Mouse (Mus musculus): ENCODE results near the gene Arhgef28. TPM values are rescaled to one million over a fixed set of nuclear protein-coding genes. Genes with fewer than 3 reads are reported as not detected.

The Arhgef28 gene
- total and polyA plus RNA-seq, 3 experiments: 0.11 TPM; not detected in 2

DNA sequence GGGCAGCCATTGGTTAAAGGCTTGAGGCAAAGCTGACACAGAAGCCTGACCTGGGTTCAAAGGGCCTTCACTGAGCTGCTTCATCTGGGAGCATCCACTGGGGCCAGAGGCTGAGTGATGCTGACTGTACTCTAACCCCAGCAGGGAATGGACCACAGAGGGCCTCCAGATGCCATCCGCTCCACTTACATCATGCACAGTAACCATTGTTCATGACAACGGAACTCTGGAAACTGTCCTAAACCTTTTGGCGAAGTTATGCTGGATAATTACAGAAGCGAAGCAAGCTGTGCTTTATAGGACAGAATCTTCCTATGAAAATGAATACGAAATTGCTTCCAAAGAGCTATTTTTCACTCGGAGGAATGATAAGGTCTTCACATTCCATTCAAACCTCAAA lies 219.5 kb downstream of the Arhgef28 start:
- Histone ChIP-seq H3K27me3 (ENCODE audit: insufficient read depth, low read length) (no peaks in the 10 kb centered on the region), H3K4me1 (ENCODE audit: insufficient read depth, low read depth, low read length) (no peaks in the 10 kb centered on the region), H3K36me3 (replicated peaks) (no peaks in the 10 kb centered on the region), H3K4me3 (ENCODE audit: low read depth, low read length) (no peak overlapping the region), H3K9me3 (replicated peaks) (no peaks in the 10 kb centered on the region)
- TF ChIP-seq CTCF (IDR thresholded peaks at IDR 0.05; ENCODE audit: low read depth, low read length): no peak
- DNase-seq (ENCODE audit: low spot score): no peak
- ATAC-seq (ENCODE audit: extremely low read depth, insufficient number of reproducible peaks, low FRiP score, poor library complexity, severe bottlenecking): no peak

DNA sequence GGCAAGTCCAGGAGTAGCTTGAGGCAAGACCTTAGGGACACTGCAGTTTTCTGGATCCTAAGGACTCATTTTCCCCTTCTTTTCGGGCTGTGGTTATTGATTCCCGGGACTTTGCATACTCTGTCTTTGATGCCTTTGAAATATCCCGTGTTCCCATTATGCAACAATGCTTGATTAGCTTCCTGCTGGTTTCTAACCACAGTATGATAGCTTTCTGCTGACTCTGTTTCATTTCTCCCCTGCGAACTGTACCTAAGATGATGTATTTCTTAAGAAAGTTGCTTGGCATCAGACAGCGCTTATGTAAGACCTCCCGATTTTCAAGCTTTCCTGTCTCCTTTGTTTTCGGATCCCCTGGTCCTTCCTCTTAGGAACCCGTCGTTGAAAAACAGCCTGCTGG lies 229.1 kb downstream of the Arhgef28 start:
- H3K9me3 ChIP-seq (replicated peaks): no peaks in the 10 kb centered on the region
- no peak overlapping the region for H3K4me3 ChIP-seq (ENCODE audit: low read depth, low read length)
- no peak for TF ChIP-seq TAL1 (conservative IDR thresholded peaks at IDR 0.05; ENCODE audit: low read depth, low read length)
- no peak for TF ChIP-seq CTCF (IDR thresholded peaks at IDR 0.05; ENCODE audit: low read depth, low read length)
- no peak for TF ChIP-seq POLR2AphosphoS5 (IDR thresholded peaks at IDR 0.05; ENCODE audit: insufficient replicate concordance, low read depth, low read length)
- TF ChIP-seq GATA1 (IDR thresholded peaks at IDR 0.05; ENCODE audit: borderline replicate concordance, low read length): no peak
- TF ChIP-seq GATA2 (IDR thresholded peaks at IDR 0.05; ENCODE audit: borderline replicate concordance, low read depth, low read length): no peak
- H3K4me1 ChIP-seq (ENCODE audit: insufficient read depth, low read depth, low read length): no peaks in the 10 kb centered on the region
- H3K27me3 ChIP-seq (ENCODE audit: insufficient read depth, low read length): peaks cover 25% of the 10 kb centered on the region
- no peaks in the 10 kb centered on the region for H3K36me3 ChIP-seq (replicated peaks)
- no peak for DNase-seq (ENCODE audit: low spot score)
- no peak for ATAC-seq (ENCODE audit: extremely low read depth, insufficient number of reproducible peaks, low FRiP score, poor library complexity, severe bottlenecking)

- ATAC-seq (ENCODE audit: extremely low read depth, insufficient number of reproducible peaks, low FRiP score, poor library complexity, severe bottlenecking) (no peak), DNase-seq (ENCODE audit: low spot score) (no peak)
- TF ChIP-seq CTCF (IDR thresholded peaks at IDR 0.05; ENCODE audit: low read depth, low read length): no peak
- no peak for TF ChIP-seq GATA2 (IDR thresholded peaks at IDR 0.05; ENCODE audit: borderline replicate concordance, low read depth, low read length)
- TF ChIP-seq POLR2AphosphoS5 (IDR thresholded peaks at IDR 0.05; ENCODE audit: insufficient replicate concordance, low read depth, low read length): no peak
- TF ChIP-seq GATA1 (IDR thresholded peaks at IDR 0.05; ENCODE audit: borderline replicate concordance, low read length): no peak
- H3K27me3 ChIP-seq (ENCODE audit: insufficient read depth, low read length): peaks cover 25% of the 10 kb centered on the region
- H3K36me3 ChIP-seq (replicated peaks): no peaks in the 10 kb centered on the region
- H3K4me3 ChIP-seq (ENCODE audit: low read depth, low read length): no peak overlapping the region
- H3K9me3 ChIP-seq (replicated peaks): no peaks in the 10 kb centered on the region
- H3K4me1 ChIP-seq (ENCODE audit: insufficient read depth, low read depth, low read length): no peaks in the 10 kb centered on the region
These were observed 229.6 kb downstream of the Arhgef28 start for GRCm38 (mm10) chr13:97976642-97977041.

GRCm38 (mm10) chr13:97974532-97975194 lies 231.6 kb downstream of the Arhgef28 start:
- Histone ChIP-seq H3K4me1 (ENCODE audit: insufficient read depth, low read depth, low read length) (no peaks in the 10 kb centered on the region), H3K27me3 (ENCODE audit: insufficient read depth, low read length) (peaks cover 24% of the 10 kb centered on the region), H3K36me3 (replicated peaks) (no peaks in the 10 kb centered on the region), H3K9me3 (replicated peaks) (no peaks in the 10 kb centered on the region), H3K4me3 (ENCODE audit: low read depth, low read length) (no peak overlapping the region)
- no peak for TF ChIP-seq CTCF (IDR thresholded peaks at IDR 0.05; ENCODE audit: low read depth, low read length)
- DNase-seq (ENCODE audit: low spot score) (no peak), ATAC-seq (ENCODE audit: extremely low read depth, insufficient number of reproducible peaks, low FRiP score, poor library complexity, severe bottlenecking) (no peak)

DNA sequence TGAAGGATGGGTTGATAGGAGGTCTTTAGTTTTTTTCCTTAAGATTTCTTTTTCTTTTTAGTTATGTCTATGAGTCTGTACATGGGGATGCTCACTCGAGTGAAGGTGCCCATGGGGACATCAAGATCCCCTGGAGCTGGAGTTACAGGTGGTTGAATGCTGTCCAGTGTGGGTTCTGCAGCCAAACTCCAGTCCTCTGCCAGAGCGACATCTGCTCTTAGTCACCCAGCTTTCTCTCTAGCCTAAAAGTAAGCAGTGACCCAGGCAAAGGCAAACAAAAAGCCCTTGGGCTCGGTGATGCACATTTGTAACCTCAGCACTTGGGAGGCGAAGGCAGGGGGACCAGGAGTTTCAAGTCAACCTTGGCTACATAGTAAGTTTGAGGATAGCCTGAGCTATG lies 232.3 kb downstream of the Arhgef28 start:
- H3K9me3 ChIP-seq (replicated peaks): no peaks in the 10 kb centered on the region
- H3K4me3 ChIP-seq (ENCODE audit: low read depth, low read length): no peak overlapping the region
- ATAC-seq (ENCODE audit: extremely low read depth, insufficient number of reproducible peaks, low FRiP score, poor library complexity, severe bottlenecking) (no peak), DNase-seq (ENCODE audit: low spot score) (no peak)
- no peaks in the 10 kb centered on the region for H3K36me3 ChIP-seq (replicated peaks)
- no peaks in the 10 kb centered on the region for H3K4me1 ChIP-seq (ENCODE audit: insufficient read depth, low read depth, low read length)
- H3K27me3 ChIP-seq (ENCODE audit: insufficient read depth, low read length): peaks cover 25% of the 10 kb centered on the region
- no peak for TF ChIP-seq POLR2AphosphoS5 (IDR thresholded peaks at IDR 0.05; ENCODE audit: insufficient replicate concordance, low read depth, low read length)

GRCm38 (mm10) chr13:97966077-97966476 lies 240.2 kb downstream of the Arhgef28 start:
- Histone ChIP-seq H3K4me3 (ENCODE audit: low read depth, low read length) (no peak overlapping the region), H3K36me3 (replicated peaks) (no peaks in the 10 kb centered on the region), H3K4me1 (ENCODE audit: insufficient read depth, low read depth, low read length) (no peaks in the 10 kb centered on the region), H3K9me3 (replicated peaks) (no peaks in the 10 kb centered on the region), H3K27me3 (ENCODE audit: insufficient read depth, low read length) (peaks cover 17% of the 10 kb centered on the region)
- DNase-seq (ENCODE audit: low spot score) (no peak), ATAC-seq (ENCODE audit: extremely low read depth, insufficient number of reproducible peaks, low FRiP score, poor library complexity, severe bottlenecking) (no peak)
- TF ChIP-seq POLR2AphosphoS5 (IDR thresholded peaks at IDR 0.05; ENCODE audit: insufficient replicate concordance, low read depth, low read length) (no peak), TAL1 (conservative IDR thresholded peaks at IDR 0.05; ENCODE audit: low read depth, low read length) (no peak), CTCF (IDR thresholded peaks at IDR 0.05; ENCODE audit: low read depth, low read length) (no peak), GATA2 (IDR thresholded peaks at IDR 0.05; ENCODE audit: borderline replicate concordance, low read depth, low read length) (no peak), GATA1 (IDR thresholded peaks at IDR 0.05; ENCODE audit: borderline replicate concordance, low read length) (no peak)

DNA sequence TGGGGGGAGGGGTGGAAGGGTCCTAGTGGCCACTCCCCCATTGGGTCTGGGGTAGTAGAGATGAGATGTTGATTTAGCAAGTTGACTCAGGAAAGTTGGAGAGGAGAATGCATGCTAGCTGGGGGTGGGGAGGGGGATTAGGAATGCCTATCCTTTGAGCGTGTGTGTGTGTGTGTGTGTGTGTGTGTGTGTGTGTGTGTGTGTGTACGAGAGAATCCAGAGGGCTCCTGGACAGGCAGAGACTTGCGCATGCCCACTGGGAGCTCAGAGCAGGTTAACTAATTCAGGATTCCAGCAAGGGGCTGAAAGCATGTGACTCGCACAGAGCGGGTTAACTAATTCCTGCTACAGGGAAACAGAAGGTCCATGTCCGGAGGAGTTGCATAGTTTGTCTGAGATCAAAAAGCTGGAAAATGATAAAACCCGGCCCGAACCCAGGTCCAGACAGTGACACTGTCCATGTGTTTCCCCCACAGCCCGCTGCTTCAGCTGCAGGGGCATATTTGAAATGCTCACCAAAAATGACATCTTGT lies 241.3 kb downstream of the Arhgef28 start:
- no peak for DNase-seq (ENCODE audit: low spot score)
- Histone ChIP-seq H3K4me3 (ENCODE audit: low read depth, low read length) (no peak overlapping the region), H3K9me3 (replicated peaks) (no peaks in the 10 kb centered on the region), H3K4me1 (ENCODE audit: insufficient read depth, low read depth, low read length) (no peaks in the 10 kb centered on the region), H3K27me3 (ENCODE audit: insufficient read depth, low read length) (peaks cover 15% of the 10 kb centered on the region), H3K36me3 (replicated peaks) (no peaks in the 10 kb centered on the region)
- TF ChIP-seq CTCF (IDR thresholded peaks at IDR 0.05; ENCODE audit: low read depth, low read length): no peak
- TF ChIP-seq TAL1 (conservative IDR thresholded peaks at IDR 0.05; ENCODE audit: low read depth, low read length): no peak
- no peak for TF ChIP-seq GATA2 (IDR thresholded peaks at IDR 0.05; ENCODE audit: borderline replicate concordance, low read depth, low read length)
- TF ChIP-seq GATA1 (IDR thresholded peaks at IDR 0.05; ENCODE audit: borderline replicate concordance, low read length): no peak
- TF ChIP-seq POLR2AphosphoS5 (IDR thresholded peaks at IDR 0.05; ENCODE audit: insufficient replicate concordance, low read depth, low read length): no peak
- ATAC-seq (ENCODE audit: extremely low read depth, insufficient number of reproducible peaks, low FRiP score, poor library complexity, severe bottlenecking): no peak
